Mouse (Mus musculus): ENCODE measurements around the gene Abcb8.

DNA sequence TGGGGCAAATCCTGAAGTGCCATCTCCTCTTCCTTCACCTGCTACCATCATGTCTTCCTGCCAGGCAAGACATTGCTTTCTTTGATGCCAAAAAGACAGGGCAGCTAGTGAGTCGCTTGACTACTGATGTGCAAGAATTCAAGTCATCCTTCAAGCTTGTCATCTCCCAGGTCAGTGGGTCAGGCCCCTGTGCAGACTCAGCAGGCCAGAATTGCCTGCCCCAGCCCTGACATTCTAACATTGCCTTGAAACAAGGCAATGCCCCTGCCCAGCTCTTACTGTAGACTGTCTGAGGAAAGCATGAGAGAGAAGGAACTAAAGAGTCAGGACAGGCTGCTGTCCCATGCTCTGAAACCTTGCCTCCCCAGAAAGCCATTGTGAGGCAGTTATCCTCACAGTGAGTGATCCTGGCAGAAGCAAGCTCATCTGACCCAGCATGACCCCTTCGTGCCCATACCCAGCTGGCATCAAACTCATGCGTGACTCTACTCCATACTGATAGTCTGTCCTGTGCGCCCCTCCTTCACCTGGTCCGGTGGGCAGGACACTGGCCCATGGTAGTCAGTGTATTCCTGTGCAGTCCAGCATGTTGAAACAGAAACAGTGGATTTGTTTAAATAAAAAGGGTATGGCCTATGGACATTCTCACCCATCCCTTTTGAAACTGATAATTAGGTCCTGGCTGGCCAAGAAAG lies 7.6 kb downstream of the Abcb8 start:
- TF ChIP-seq CTCF (IDR thresholded peaks at IDR 0.05 in 2 of 3, conservative IDR thresholded peaks at IDR 0.05 in 1 of 3; ENCODE audit: control insufficient read depth in 1 of 3, insufficient read depth in 1 of 3, low read depth in 2 of 3, low read length in 3 of 3, poor library complexity in 1 of 3, severe bottlenecking in 1 of 3) (no peak), MEF2A (IDR thresholded peaks at IDR 0.05; ENCODE audit: extremely low read depth, insufficient replicate concordance, low read depth, low read length, poor library complexity, severe bottlenecking) (no peak), BHLHE40 (IDR thresholded peaks at IDR 0.05; ENCODE audit: borderline replicate concordance, low read depth, low read length) (no peak), GATA1 (IDR thresholded peaks at IDR 0.05; ENCODE audit: low read depth, low read length) (no peak)
